Mouse (Mus musculus) embryonic fibroblast, embryonic 13.5 days (primary cell): ENCODE measurements around the gene Nudt16l1.

Experiments
- CTCF ChIP-seq: IDR thresholded peaks from 2 replicates; pipeline ENCODE4 v1.5.1; 2011; ENCODE audit warnings: mild to moderate bottlenecking, control low read depth, low read length, moderate library complexity, borderline replicate concordance; ENCODE audit not compliant: insufficient read depth
- POLR2A ChIP-seq: IDR thresholded peaks from 2 replicates; pipeline ENCODE4 v1.6.1; 2011; ENCODE audit warnings: low read depth, mild to moderate bottlenecking, control low read depth, low read length, moderate library complexity

DNA sequence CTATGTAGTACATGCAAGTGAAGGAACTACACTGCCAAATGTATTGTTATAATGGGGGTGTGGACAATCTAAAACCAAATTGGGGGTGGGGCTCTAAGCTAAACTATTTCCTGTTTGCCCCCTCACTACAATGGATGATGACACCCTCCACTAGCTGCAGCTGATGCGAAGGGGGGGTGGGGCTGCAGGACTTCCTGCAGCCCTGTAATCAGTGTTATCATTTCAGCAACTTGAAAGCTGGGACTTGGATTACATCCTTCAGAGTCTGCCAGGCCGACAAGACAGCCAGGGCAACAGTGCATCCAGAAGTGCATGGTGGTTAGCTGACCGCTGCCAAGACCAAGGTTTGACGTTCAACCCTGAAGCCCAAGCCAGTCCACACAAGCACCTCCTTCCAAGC lies 33.1 kb downstream of the Nudt16l1 start:
- TF ChIP-seq CTCF (no peak), POLR2A (no peak)
